Mouse (Mus musculus) ES-E14 (cell line): ENCODE measurements around the gene Rcan2. TPM values are rescaled to one million over a fixed set of nuclear protein-coding genes. Genes with fewer than 3 reads are reported as not detected.

Source experiments
- DNase-seq: peaks from one replicate; pipeline ENCODE4 v3.0.0-alpha.2; 2013; ENCODE audit warnings: low read depth, low spot score
- H3K27ac ChIP-seq: 2 replicates; pipeline ENCODE4 v1.5.1; 2012; ENCODE audit warnings: low read depth, mild to moderate bottlenecking, low read length, moderate library complexity, mixed read lengths; ENCODE audit not compliant: poor library complexity, insufficient read depth, severe bottlenecking
- H3K36me3 ChIP-seq: 2 replicates; pipeline ENCODE4 v1.6.1; 2012; ENCODE audit warnings: mild to moderate bottlenecking, low read length, moderate library complexity, mixed read lengths; ENCODE audit not compliant: control insufficient read depth, poor library complexity, insufficient read depth, severe bottlenecking
- H3K4me1 ChIP-seq, 2 experiments: fragments of 150-350 bp in 1 of 2; sonication (generic) in 1 of 2; 2 replicates each; pipeline ENCODE4 v1.6.1; 2012; ENCODE audit warnings: low read length in 2 of 2, mild to moderate bottlenecking in 1 of 2, mixed read lengths in 1 of 2; ENCODE audit not compliant: control insufficient read depth in 2 of 2, insufficient read depth in 2 of 2, poor library complexity in 1 of 2
- H3K4me3 ChIP-seq, 2 experiments: fragments of 150-350 bp in 1 of 2; sonication (generic) in 1 of 2; 2 replicates each; pipeline ENCODE4 v1.5.1; 2012; ENCODE audit warnings: low read length in 2 of 2, low read depth in 1 of 2, mild to moderate bottlenecking in 1 of 2, mixed read lengths in 1 of 2; ENCODE audit not compliant: insufficient read depth in 1 of 2, poor library complexity in 1 of 2, severe bottlenecking in 1 of 2
- H3K9ac ChIP-seq: 2 replicates; pipeline ENCODE4 v1.6.1; 2012; ENCODE audit warnings: low read depth, mild to moderate bottlenecking, low read length, mixed read lengths; ENCODE audit not compliant: poor library complexity, insufficient read depth, severe bottlenecking
- H3K9me3 ChIP-seq: fragments of 150-350 bp; sonication (generic); 2 replicates; pipeline ENCODE4 v1.6.1; 2012; ENCODE audit warnings: low read depth, mild to moderate bottlenecking, low read length; ENCODE audit not compliant: control insufficient read depth, insufficient read depth
- CHD2 ChIP-seq: IDR thresholded peaks from 2 replicates; pipeline ENCODE4 v1.6.1; 2014; ENCODE audit warnings: mild to moderate bottlenecking, low read depth, low read length, inconsistent platforms
- HCFC1 ChIP-seq: IDR thresholded peaks from 2 replicates; pipeline ENCODE4 v1.6.1; 2012; ENCODE audit warnings: low read length, inconsistent platforms, borderline replicate concordance; ENCODE audit not compliant: insufficient read depth
- MAFK ChIP-seq: IDR thresholded peaks from 2 replicates; pipeline ENCODE4 v1.6.1; 2014; ENCODE audit warnings: mild to moderate bottlenecking, low read depth, low read length, inconsistent platforms; ENCODE audit not compliant: insufficient read depth
- ZC3H11A ChIP-seq: IDR thresholded peaks from 2 replicates; pipeline ENCODE4 v1.6.1; 2012; ENCODE audit warnings: low read depth, mild to moderate bottlenecking, inconsistent platforms, low read length, borderline replicate concordance
- ZNF384 ChIP-seq: IDR thresholded peaks from 2 replicates; pipeline ENCODE4 v1.6.1; 2012; ENCODE audit warnings: low read depth, low read length, inconsistent platforms
- in situ Hi-C, 2 experiments: fragments of 600-800 bp; cut with MboI; formaldehyde crosslinking; loops; one replicate each; pipeline ENCODE4 v1.15.1; 2025; ENCODE audit warnings: low sequenced_read_pairs in 2 of 2, inconsistent platforms in 1 of 2; ENCODE audit not compliant: unreplicated experiment in 2 of 2
- total RNA-seq: library from RNA; depleted of rRNA; stranded (reverse); fragments of 300-350 nt; gene quantifications from 2 replicates; pipeline ENCODE4 v1.2.3, GENCODE M21; 2012

Rcan2 gene
- total RNA-seq, 1 experiment, result 0.40 TPM

GRCm38 (mm10) chr17:43855132-43855531 lies 54.0 kb downstream of the Rcan2 start:
- no peaks in the 10 kb centered on the region for H3K36me3 ChIP-seq
- H3K4me3 ChIP-seq, result no peak overlapping the region
- no peak overlapping the region for H3K27ac ChIP-seq
- H3K4me1 ChIP-seq, result no peaks in the 10 kb centered on the region
- no peak for DNase-seq
- no peak for TF ChIP-seq ZC3H11A
- no peak for TF ChIP-seq ZNF384
- TF ChIP-seq HCFC1, result no peak
- no peak for TF ChIP-seq CHD2
- TF ChIP-seq MAFK, result no peak
- H3K9ac ChIP-seq, result no peak overlapping the region
- H3K9me3 ChIP-seq, result no peaks in the 10 kb centered on the region
- in situ Hi-C loops, result no loop called here

GRCm38 (mm10) chr17:43856081-43856480 lies 54.9 kb downstream of the Rcan2 start:
- in situ Hi-C loops, result no loop called here
- TF ChIP-seq HCFC1, result no peak
- TF ChIP-seq ZC3H11A, result no peak
- no peak for TF ChIP-seq ZNF384
- no peak for TF ChIP-seq CHD2
- no peak for TF ChIP-seq MAFK
- Histone ChIP-seq H3K9ac (no peak overlapping the region), H3K36me3 (no peaks in the 10 kb centered on the region), H3K4me3 (no peak overlapping the region), H3K4me1 (no peaks in the 10 kb centered on the region), H3K27ac (no peak overlapping the region), H3K9me3 (no peaks in the 10 kb centered on the region)
- DNase-seq, result no peak

GRCm38 (mm10) chr17:43868808-43869207 lies 67.7 kb downstream of the Rcan2 start:
- H3K36me3 ChIP-seq, result no peaks in the 10 kb centered on the region
- DNase-seq, result no peak
- H3K27ac ChIP-seq, result no peak overlapping the region
- no peak overlapping the region for H3K4me3 ChIP-seq
- no peak overlapping the region; the same call in 1 of the 2 replicates for H3K9ac ChIP-seq
- in situ Hi-C loops, result loop anchor here in 1 of 2 experiments (10.0 kb wide), 1 partner anchor 164 kb away; no protein-coding TSS in a partner anchor
- TF ChIP-seq CHD2 (no peak), ZC3H11A (no peak), MAFK (no peak), ZNF384 (no peak), HCFC1 (no peak)
- no peaks in the 10 kb centered on the region for H3K9me3 ChIP-seq
- no peaks in the 10 kb centered on the region for H3K4me1 ChIP-seq

- Histone ChIP-seq H3K4me1 (no peaks in the 10 kb centered on the region), H3K36me3 (no peaks in the 10 kb centered on the region), H3K9ac (no peak overlapping the region), H3K27ac (no peak overlapping the region), H3K4me3 (no peak overlapping the region), H3K9me3 (no peaks in the 10 kb centered on the region)
- DNase-seq, result peak; percentile 40
- TF ChIP-seq CHD2 (no peak), ZNF384 (no peak), ZC3H11A (peak; percentile 82), HCFC1 (no peak), MAFK (no peak)
- in situ Hi-C loops, result loop anchor here in 1 of 2 experiments (10.0 kb wide), 2 partner anchors 165 to 175 kb away; no protein-coding TSS in a partner anchor
Measured at GRCm38 (mm10) chr17:43869677-43870076, 68.5 kb downstream of the Rcan2 start.
